Mouse (Mus musculus): ENCODE results near the gene Tmem169.

- TF ChIP-seq CTCF (IDR thresholded peaks at IDR 0.05; ENCODE audit: borderline replicate concordance, extremely low read depth, insufficient read depth, insufficient read length) (no peak), POLR2A (IDR thresholded peaks at IDR 0.05; ENCODE audit: borderline replicate concordance, extremely low read depth, insufficient read depth, insufficient read length, poor library complexity, severe bottlenecking) (no peak)
These were observed 42.1 kb downstream of the Tmem169 start for GRCm38 (mm10) chr1:72326162-72326821.

Data from brain, embryonic 14.5 days (tissue).